Mouse (Mus musculus): ENCODE data around the gene Itga3. TPM values are rescaled to one million over a fixed set of nuclear protein-coding genes. Genes with fewer than 3 reads are reported as not detected.

The Itga3 gene
- total and polyA plus RNA-seq, 2 experiments from 2014 or later = 7.4 to 23.5 TPM

DNA sequence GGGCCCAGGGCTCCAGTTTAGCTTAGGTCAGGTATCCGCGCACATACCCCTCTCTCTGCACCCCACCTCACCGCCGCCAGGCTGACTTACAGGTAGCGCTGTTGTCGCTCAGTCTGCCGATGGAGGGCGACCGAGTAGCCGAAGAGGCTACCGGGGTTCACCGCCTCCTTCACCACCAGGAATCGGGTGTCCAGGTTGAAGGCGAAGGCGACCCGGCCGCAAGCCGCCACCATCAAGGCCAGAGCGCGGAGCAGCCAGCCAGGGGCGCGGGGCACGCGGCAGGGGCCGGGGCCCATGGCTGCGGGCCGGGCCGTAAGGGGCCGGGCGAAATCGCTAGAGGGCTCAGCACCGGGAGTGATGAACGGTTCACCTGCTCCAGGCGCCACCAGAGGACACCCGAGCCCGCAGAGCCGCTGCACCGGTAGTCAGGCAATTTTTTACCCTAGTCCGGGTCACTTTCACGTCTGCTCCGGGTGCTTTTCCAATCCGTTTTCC lies 513 bp downstream of the Itga3 start:
- Histone ChIP-seq H3K4me2 (ENCODE audit: low read depth) (peak overlapping the region; percentile 86), H3K4me1 (ENCODE audit: insufficient read depth) (no peaks in the 10 kb centered on the region), H3K9me3 (ENCODE audit: low read length) (no peaks in the 10 kb centered on the region), H3K36me3 (ENCODE audit: insufficient read depth) (no peaks in the 10 kb centered on the region), H3K27ac (ENCODE audit: low read depth, low read length) (peak overlapping the region; percentile 40; the same call in 1 of the 2 replicates), H3K9ac (peak overlapping the region; percentile 65), H3K4me3 (ENCODE audit: low read depth, low read length) (peak overlapping the region; percentile 63), H3K27me3 (ENCODE audit: insufficient read depth, low read length) (peaks cover 23% of the 10 kb centered on the region; the same call in 1 of the 2 replicates)
- TF ChIP-seq CTCF (IDR thresholded peaks at IDR 0.05; ENCODE audit: low read depth) = peak; percentile 67
- peak; percentile 81 for ATAC-seq
- 2% methylated on average over 42 of the region's 42 CpGs for WGBS
- DNase-seq = peak; percentile 61

DNA sequence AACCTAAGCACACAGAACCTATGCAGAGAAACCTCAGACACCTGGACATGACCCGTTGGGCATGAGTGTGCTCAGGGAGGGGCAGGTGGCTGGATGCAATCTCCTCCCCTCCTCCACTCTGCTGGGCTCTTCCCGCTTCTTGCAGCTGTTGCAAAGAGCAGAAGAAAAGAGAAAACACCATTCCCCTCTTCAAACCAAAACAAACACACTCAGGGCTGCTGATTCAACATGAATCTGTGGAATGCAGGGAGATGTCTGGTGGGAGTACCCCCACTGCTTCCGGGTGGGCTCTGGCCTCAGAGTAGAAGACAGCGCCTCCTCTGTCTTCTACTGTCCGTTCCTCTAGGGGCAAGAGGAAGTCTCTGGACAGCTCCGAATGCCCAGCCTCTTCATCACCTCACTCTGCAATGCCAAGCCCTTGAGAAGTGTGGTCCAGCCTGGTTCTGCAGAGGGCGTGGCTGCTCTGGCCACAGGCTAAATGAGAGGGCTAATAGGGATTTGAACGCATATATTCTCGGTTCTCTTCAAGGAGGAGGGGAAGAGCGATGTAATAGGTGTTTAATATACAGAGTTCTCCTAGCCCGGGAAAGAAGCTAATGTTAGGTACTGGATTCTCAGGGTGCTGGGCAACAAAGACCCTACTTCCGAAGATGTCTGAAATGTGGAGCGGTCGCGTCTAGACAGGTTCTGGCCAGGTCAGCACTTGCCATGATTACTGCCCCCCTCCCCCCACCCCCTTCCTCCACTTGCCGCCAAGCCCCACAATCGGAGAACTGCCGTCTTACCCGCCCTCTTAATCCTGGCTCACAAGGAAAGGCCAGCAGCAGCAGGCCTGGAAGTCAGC lies 1.2 kb downstream of the Itga3 start:
- no peak overlapping the region for H3K27ac ChIP-seq (ENCODE audit: low read depth, low read length)
- peak overlapping the region; percentile 65 for H3K9ac ChIP-seq
- WGBS = 9% methylated on average over 19 of the region's 19 CpGs
- no peaks in the 10 kb centered on the region for H3K9me3 ChIP-seq (ENCODE audit: low read length)
- H3K4me2 ChIP-seq (ENCODE audit: low read depth) = peak overlapping the region; percentile 86
- H3K36me3 ChIP-seq (ENCODE audit: insufficient read depth) = no peaks in the 10 kb centered on the region
- peak; percentile 38; the same call in 1 of the 2 replicates for TF ChIP-seq CTCF (IDR thresholded peaks at IDR 0.05; ENCODE audit: low read depth)
- DNase-seq (no peak), ATAC-seq (no peak)
- H3K4me1 ChIP-seq (ENCODE audit: insufficient read depth) = no peaks in the 10 kb centered on the region
- peak overlapping the region; percentile 63 for H3K4me3 ChIP-seq (ENCODE audit: low read depth, low read length)
- peaks cover 23% of the 10 kb centered on the region; the same call in 1 of the 2 replicates for H3K27me3 ChIP-seq (ENCODE audit: insufficient read depth, low read length)

DNA sequence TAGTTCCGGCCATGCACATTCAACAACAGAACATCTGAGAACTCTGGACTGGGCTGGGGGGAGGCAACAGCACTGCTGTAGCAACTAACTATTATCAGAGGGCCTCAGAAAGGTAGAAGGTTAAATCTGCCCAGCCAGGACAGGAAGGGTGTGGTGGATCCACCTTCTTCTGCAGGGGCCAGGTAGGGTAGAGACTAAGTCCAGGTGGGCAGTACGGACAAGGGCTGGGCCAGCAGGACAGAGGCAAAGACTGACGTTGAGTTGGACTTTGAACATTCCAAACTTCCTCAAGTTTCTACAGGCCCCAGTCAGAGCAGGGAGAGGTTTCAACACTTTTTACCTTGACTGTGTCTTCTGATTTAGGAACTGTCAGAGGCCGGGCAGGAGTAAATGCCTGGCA lies 1.9 kb downstream of the Itga3 start:
- 80% methylated on average over 4 of the region's 4 CpGs for WGBS
- Histone ChIP-seq H3K9ac (no peak overlapping the region), H3K4me3 (ENCODE audit: low read depth, low read length) (no peak overlapping the region; the same call in 1 of the 2 replicates), H3K4me2 (ENCODE audit: low read depth) (peak overlapping the region; percentile 86), H3K4me1 (ENCODE audit: insufficient read depth) (no peaks in the 10 kb centered on the region), H3K9me3 (ENCODE audit: low read length) (no peaks in the 10 kb centered on the region), H3K27me3 (ENCODE audit: insufficient read depth, low read length) (peaks cover 23% of the 10 kb centered on the region; the same call in 1 of the 2 replicates), H3K27ac (ENCODE audit: low read depth, low read length) (no peak overlapping the region), H3K36me3 (ENCODE audit: insufficient read depth) (no peaks in the 10 kb centered on the region)
- no peak for ATAC-seq
- TF ChIP-seq CTCF (IDR thresholded peaks at IDR 0.05; ENCODE audit: low read depth) = no peak
- DNase-seq = no peak

GRCm38 (mm10) chr11:95073835-95074234 lies 2.8 kb downstream of the Itga3 start:
- H3K9me3 ChIP-seq (ENCODE audit: low read length) = no peaks in the 10 kb centered on the region
- DNase-seq (no peak), ATAC-seq (no peak)
- no peak overlapping the region for H3K27ac ChIP-seq (ENCODE audit: low read depth, low read length)
- 84% methylated on average over 4 of the region's 4 CpGs for WGBS
- H3K4me2 ChIP-seq (ENCODE audit: low read depth) = no peak overlapping the region
- H3K4me3 ChIP-seq (ENCODE audit: low read depth, low read length) = no peak overlapping the region
- no peaks in the 10 kb centered on the region for H3K36me3 ChIP-seq (ENCODE audit: insufficient read depth)
- no peak overlapping the region for H3K9ac ChIP-seq
- no peak for TF ChIP-seq CTCF (IDR thresholded peaks at IDR 0.05; ENCODE audit: low read depth)
- H3K27me3 ChIP-seq (ENCODE audit: insufficient read depth, low read length) = peaks cover 22% of the 10 kb centered on the region; the same call in 1 of the 2 replicates
- H3K4me1 ChIP-seq (ENCODE audit: insufficient read depth) = no peaks in the 10 kb centered on the region

GRCm38 (mm10) chr11:95072804-95073203 lies 3.8 kb downstream of the Itga3 start:
- Histone ChIP-seq H3K4me2 (ENCODE audit: low read depth) (no peak overlapping the region), H3K36me3 (ENCODE audit: insufficient read depth) (no peaks in the 10 kb centered on the region), H3K9ac (no peak overlapping the region), H3K4me3 (ENCODE audit: low read depth, low read length) (no peak overlapping the region), H3K9me3 (ENCODE audit: low read length) (no peaks in the 10 kb centered on the region), H3K27ac (ENCODE audit: low read depth, low read length) (no peak overlapping the region), H3K4me1 (ENCODE audit: insufficient read depth) (no peaks in the 10 kb centered on the region), H3K27me3 (ENCODE audit: insufficient read depth, low read length) (peaks cover 15% of the 10 kb centered on the region; the same call in 1 of the 2 replicates)
- TF ChIP-seq CTCF (IDR thresholded peaks at IDR 0.05; ENCODE audit: low read depth) = no peak
- no peak for DNase-seq
- no peak for ATAC-seq
- 58% methylated on average over 5 of the region's 5 CpGs for WGBS

- 81% methylated on average over 8 of the region's 8 CpGs for WGBS
- H3K27ac ChIP-seq (ENCODE audit: low read depth, low read length) = no peak overlapping the region
- ATAC-seq (no peak), DNase-seq (no peak)
- H3K4me2 ChIP-seq (ENCODE audit: low read depth) = no peak overlapping the region
- H3K9me3 ChIP-seq (ENCODE audit: low read length) = no peaks in the 10 kb centered on the region
- peaks cover 11% of the 10 kb centered on the region; the same call in 1 of the 2 replicates for H3K27me3 ChIP-seq (ENCODE audit: insufficient read depth, low read length)
- no peaks in the 10 kb centered on the region for H3K4me1 ChIP-seq (ENCODE audit: insufficient read depth)
- no peaks in the 10 kb centered on the region for H3K36me3 ChIP-seq (ENCODE audit: insufficient read depth)
- H3K4me3 ChIP-seq (ENCODE audit: low read depth, low read length) = no peak overlapping the region
- no peak for TF ChIP-seq CTCF (IDR thresholded peaks at IDR 0.05; ENCODE audit: low read depth)
- no peak overlapping the region for H3K9ac ChIP-seq
Observed at GRCm38 (mm10) chr11:95072136-95072535, 4.5 kb downstream of the Itga3 start.

- Histone ChIP-seq H3K27me3 (ENCODE audit: insufficient read depth, low read length) (peaks cover 11% of the 10 kb centered on the region; the same call in 1 of the 2 replicates), H3K36me3 (ENCODE audit: insufficient read depth) (no peaks in the 10 kb centered on the region), H3K4me1 (ENCODE audit: insufficient read depth) (no peaks in the 10 kb centered on the region), H3K9me3 (ENCODE audit: low read length) (no peaks in the 10 kb centered on the region), H3K4me2 (ENCODE audit: low read depth) (no peak overlapping the region), H3K9ac (no peak overlapping the region), H3K27ac (ENCODE audit: low read depth, low read length) (no peak overlapping the region), H3K4me3 (ENCODE audit: low read depth, low read length) (no peak overlapping the region)
- DNase-seq = no peak
- TF ChIP-seq CTCF (IDR thresholded peaks at IDR 0.05; ENCODE audit: low read depth) = no peak
- 33% methylated on average over 7 of the region's 7 CpGs for WGBS
- no peak for ATAC-seq
Observed at GRCm38 (mm10) chr11:95071266-95071665, 5.3 kb downstream of the Itga3 start.
